Mouse (Mus musculus) myocyte (in vitro differentiated cells): Measurements from ENCODE around the gene Cstad. TPM values are rescaled to one million over a fixed set of nuclear protein-coding genes. Genes with fewer than 3 reads are reported as not detected.

ENCODE experiments used
- H3K27me3 ChIP-seq: one replicate; pipeline ENCODE4 v1.6.1; 2011; ENCODE audit not compliant: control insufficient read depth, insufficient read depth, insufficient read length
- H3K36me3 ChIP-seq: one replicate; pipeline ENCODE4 v1.6.1; 2011; ENCODE audit not compliant: control insufficient read depth, insufficient read depth
- H3K4me2 ChIP-seq: one replicate; pipeline ENCODE4 v1.6.1; 2011; ENCODE audit warnings: low read depth, control low read depth
- H3K4me3 ChIP-seq: one replicate; pipeline ENCODE4 v1.5.1; 2011; ENCODE audit warnings: mild to moderate bottlenecking, control low read depth, moderate library complexity
- H3K79me2 ChIP-seq: one replicate; pipeline ENCODE4 v1.6.1; 2011; ENCODE audit not compliant: control insufficient read depth, insufficient read depth
- H3ac ChIP-seq: one replicate; pipeline ENCODE4 v1.6.1; 2011; ENCODE audit not compliant: control insufficient read depth, insufficient read length
- CEBPB ChIP-seq: IDR thresholded peaks from 2 replicates; pipeline ENCODE4 v1.6.1; 2011; ENCODE audit warnings: mild to moderate bottlenecking, moderate library complexity; ENCODE audit not compliant: poor library complexity, insufficient read depth, severe bottlenecking
- E2F4 ChIP-seq: IDR thresholded peaks from one replicate; pipeline ENCODE4 v1.6.1; 2011; ENCODE audit warnings: mild to moderate bottlenecking, control low read depth, moderate library complexity; ENCODE audit not compliant: insufficient read depth
- MAX ChIP-seq: IDR thresholded peaks from one replicate; pipeline ENCODE4 v1.6.1; 2011; ENCODE audit warnings: low read depth, mild to moderate bottlenecking, control low read depth
- MYOD1 ChIP-seq, 3 experiments: IDR thresholded peaks; one replicate each; pipeline ENCODE4 v1.6.1; 2011; ENCODE audit warnings: control low read depth in 2 of 3, low read depth in 2 of 3, mild to moderate bottlenecking in 2 of 3, moderate library complexity in 1 of 3; ENCODE audit not compliant: insufficient read length in 2 of 3, control insufficient read depth in 1 of 3
- MYOG ChIP-seq, 3 experiments: IDR thresholded peaks; one replicate each; pipeline ENCODE4 v1.6.1; 2011; ENCODE audit warnings: control low read depth in 2 of 3, low read depth in 2 of 3, mild to moderate bottlenecking in 2 of 3; ENCODE audit not compliant: insufficient read length in 2 of 3, control insufficient read depth in 1 of 3, insufficient read depth in 1 of 3
- POLR2A ChIP-seq: IDR thresholded peaks from one replicate; pipeline ENCODE4 v1.6.1; 2011; ENCODE audit warnings: low read depth, mild to moderate bottlenecking, control low read depth, moderate library complexity; ENCODE audit not compliant: insufficient read length
- POLR2AphosphoS2 ChIP-seq: IDR thresholded peaks from one replicate; pipeline ENCODE4 v1.6.1; 2011; ENCODE audit warnings: low read depth, control low read depth; ENCODE audit not compliant: insufficient read length
- REST ChIP-seq: IDR thresholded peaks from one replicate; pipeline ENCODE4 v1.6.1; 2011; ENCODE audit warnings: mild to moderate bottlenecking, control low read depth, moderate library complexity; ENCODE audit not compliant: insufficient read depth, insufficient read length
- SRF ChIP-seq: IDR thresholded peaks from one replicate; pipeline ENCODE4 v1.6.1; 2011; ENCODE audit warnings: low read depth; ENCODE audit not compliant: control insufficient read depth, insufficient read length
- TCF12 ChIP-seq: IDR thresholded peaks from one replicate; pipeline ENCODE4 v1.6.1; 2011; ENCODE audit warnings: mild to moderate bottlenecking, control low read depth; ENCODE audit not compliant: poor library complexity, insufficient read depth, severe bottlenecking
- TCF3 ChIP-seq: IDR thresholded peaks from one replicate; pipeline ENCODE4 v1.6.1; 2011; ENCODE audit warnings: low read depth, control low read depth; ENCODE audit not compliant: insufficient read length
- USF1 ChIP-seq: IDR thresholded peaks from one replicate; pipeline ENCODE4 v1.6.1; 2011; ENCODE audit warnings: low read depth, mild to moderate bottlenecking, control low read depth, moderate library complexity
- polyA plus RNA-seq: library from polyadenylated mRNA; unstranded; fragments of >200 nt; fragmentation: generic; extraction: Trizol; gene quantifications from one replicate; pipeline ENCODE4 v1.2.1, GENCODE M21; 2012; ENCODE audit warnings: missing spikeins

Cstad gene
- polyA plus RNA-seq, 1 experiment, result 0.77 TPM

DNA sequence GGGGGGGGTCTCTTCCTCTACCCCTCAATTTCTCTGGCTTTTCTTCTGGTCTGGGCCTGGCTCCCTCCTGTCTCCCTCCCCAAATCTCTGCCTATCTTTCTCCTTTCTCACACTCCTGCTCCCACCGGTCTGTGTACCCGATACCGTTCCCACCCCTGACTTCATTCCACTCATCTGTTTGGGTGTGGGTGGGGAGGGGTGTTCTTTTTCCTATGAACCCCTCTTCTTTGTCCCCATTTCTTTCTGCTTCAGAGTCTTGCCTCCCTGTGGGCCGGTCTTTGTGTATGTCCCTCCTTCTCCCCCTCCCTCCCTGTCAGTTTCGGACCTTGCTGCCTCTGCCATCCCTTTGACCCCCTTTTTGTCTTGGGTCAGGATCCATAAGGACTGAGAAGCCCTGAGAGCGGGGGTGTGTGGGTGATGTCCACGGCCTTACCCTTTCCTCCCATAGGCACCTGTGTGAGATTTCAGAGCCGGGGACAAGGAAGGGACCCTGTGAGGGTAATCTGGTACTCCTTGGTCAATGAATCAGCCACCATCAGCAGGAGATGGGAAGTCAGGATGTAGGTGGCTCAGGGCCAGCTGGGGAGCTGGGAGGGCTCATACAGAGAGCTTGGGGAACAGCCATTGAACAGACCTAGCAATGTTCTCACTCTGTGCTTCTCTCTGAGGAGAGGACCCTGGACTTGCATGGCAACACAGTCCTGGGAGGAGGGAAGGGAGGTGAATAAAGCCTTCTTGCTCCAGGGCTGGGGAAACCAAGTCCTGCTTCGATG lies 19.5 kb downstream of the Cstad start:
- Histone ChIP-seq H3K36me3 (no peaks in the 10 kb centered on the region), H3ac (no peak overlapping the region), H3K4me3 (no peak overlapping the region), H3K79me2 (no peaks in the 10 kb centered on the region), H3K27me3 (no peaks in the 10 kb centered on the region), H3K4me2 (peak overlapping the region; percentile 51)
- no peak for TF ChIP-seq CEBPB
- TF ChIP-seq SRF, result no peak
- TF ChIP-seq REST, result no peak
- TF ChIP-seq MYOG (IDR thresholded peaks at IDR 0.05; ENCODE audit: control insufficient read depth in 1 of 3, insufficient read depth in 1 of 3, insufficient read length in 2 of 3, low read depth in 2 of 3), result no peak
- no peak for TF ChIP-seq MAX
- TF ChIP-seq E2F4, result no peak
- no peak for TF ChIP-seq TCF3
- TF ChIP-seq MYOD1 (IDR thresholded peaks at IDR 0.05; ENCODE audit: control insufficient read depth in 1 of 3, insufficient read length in 2 of 3, low read depth in 2 of 3), result no peak
- no peak for TF ChIP-seq POLR2A
- no peak for TF ChIP-seq TCF12
- no peak for TF ChIP-seq POLR2AphosphoS2
- no peak for TF ChIP-seq USF1

- Histone ChIP-seq H3ac (no peak overlapping the region), H3K4me2 (no peak overlapping the region), H3K79me2 (no peaks in the 10 kb centered on the region), H3K36me3 (no peaks in the 10 kb centered on the region), H3K27me3 (no peaks in the 10 kb centered on the region), H3K4me3 (no peak overlapping the region)
- no peak for TF ChIP-seq POLR2AphosphoS2
- TF ChIP-seq E2F4, result no peak
- TF ChIP-seq MYOG (IDR thresholded peaks at IDR 0.05; ENCODE audit: control insufficient read depth in 1 of 3, insufficient read depth in 1 of 3, insufficient read length in 2 of 3, low read depth in 2 of 3), result no peak
- no peak for TF ChIP-seq SRF
- no peak for TF ChIP-seq TCF3
- TF ChIP-seq POLR2A, result no peak
- no peak for TF ChIP-seq CEBPB
- no peak for TF ChIP-seq USF1
- TF ChIP-seq MYOD1 (IDR thresholded peaks at IDR 0.05; ENCODE audit: control insufficient read depth in 1 of 3, insufficient read length in 2 of 3, low read depth in 2 of 3), result no peak
- no peak for TF ChIP-seq TCF12
- TF ChIP-seq REST, result no peak
- no peak for TF ChIP-seq MAX
These were observed 21.0 kb downstream of the Cstad start for GRCm38 (mm10) chr2:30615869-30616268.

- Histone ChIP-seq H3K79me2 (no peaks in the 10 kb centered on the region), H3K27me3 (no peaks in the 10 kb centered on the region), H3K4me2 (no peak overlapping the region), H3K36me3 (no peaks in the 10 kb centered on the region), H3ac (no peak overlapping the region), H3K4me3 (no peak overlapping the region)
- TF ChIP-seq USF1 (no peak), POLR2AphosphoS2 (no peak), CEBPB (no peak), SRF (no peak), TCF12 (no peak), REST (no peak), E2F4 (no peak), POLR2A (no peak), TCF3 (no peak), MAX (no peak), MYOG (IDR thresholded peaks at IDR 0.05; ENCODE audit: control insufficient read depth in 1 of 3, insufficient read depth in 1 of 3, insufficient read length in 2 of 3, low read depth in 2 of 3) (no peak), MYOD1 (IDR thresholded peaks at IDR 0.05; ENCODE audit: control insufficient read depth in 1 of 3, insufficient read length in 2 of 3, low read depth in 2 of 3) (no peak)
These were observed 21.6 kb downstream of the Cstad start for GRCm38 (mm10) chr2:30616464-30616863.

GRCm38 (mm10) chr2:30618487-30619248 lies 23.8 kb downstream of the Cstad start:
- Histone ChIP-seq H3K4me3 (no peak overlapping the region), H3ac (no peak overlapping the region), H3K27me3 (no peaks in the 10 kb centered on the region), H3K4me2 (no peak overlapping the region), H3K36me3 (no peaks in the 10 kb centered on the region), H3K79me2 (no peaks in the 10 kb centered on the region)
- TF ChIP-seq MYOD1 (IDR thresholded peaks at IDR 0.05; ENCODE audit: control insufficient read depth in 1 of 3, insufficient read length in 2 of 3, low read depth in 2 of 3) (no peak), CEBPB (no peak), REST (no peak), TCF3 (no peak), MAX (no peak), MYOG (IDR thresholded peaks at IDR 0.05; ENCODE audit: control insufficient read depth in 1 of 3, insufficient read depth in 1 of 3, insufficient read length in 2 of 3, low read depth in 2 of 3) (no peak), SRF (no peak), POLR2AphosphoS2 (no peak), E2F4 (no peak), POLR2A (no peak), TCF12 (no peak), USF1 (no peak)
